Mouse (Mus musculus) lung, postnatal 0 days (tissue): ENCODE data around the gene Ppip5k1. TPM values are rescaled to one million over a fixed set of nuclear protein-coding genes. Genes with fewer than 3 reads are reported as not detected.

Experiments
- ATAC-seq: fragments of 200-750 bp; cut with Nextera tagmentation; 2 replicates; pipeline ENCODE4 v1.8.0; 2017; ENCODE audit warnings: moderate library complexity
- DNase-seq: peaks from one replicate; pipeline ENCODE4 v3.0.0-alpha.2; 2016; ENCODE audit warnings: low spot score
- H3K27ac ChIP-seq: fragments of 300-500 bp; sonication (generic); 2 replicates; pipeline ENCODE4 v1.5.1; 2014; ENCODE audit warnings: antibody characterized with exemption, mild to moderate bottlenecking, low read length, mixed read lengths
- H3K27me3 ChIP-seq: fragments of 300-500 bp; sonication (generic); replicated peaks from 2 replicates; pipeline ENCODE4 v1.6.1; 2014; ENCODE audit warnings: low read length, mixed read lengths; ENCODE audit not compliant: insufficient read depth
- H3K36me3 ChIP-seq: fragments of 300-500 bp; sonication (generic); 2 replicates; pipeline ENCODE4 v1.6.1; 2014; ENCODE audit warnings: low read length, mixed read lengths; ENCODE audit not compliant: insufficient read depth
- H3K4me1 ChIP-seq: fragments of 300-500 bp; sonication (generic); 2 replicates; pipeline ENCODE4 v1.6.1; 2014; ENCODE audit warnings: antibody characterized with exemption, low read depth, low read length, mixed read lengths; ENCODE audit not compliant: insufficient read depth
- H3K4me2 ChIP-seq: fragments of 300-500 bp; sonication (generic); replicated peaks from 2 replicates; pipeline ENCODE4 v1.6.1; 2014; ENCODE audit warnings: low read depth, mild to moderate bottlenecking, low read length, moderate library complexity, mixed read lengths
- H3K4me3 ChIP-seq: fragments of 300-500 bp; sonication (generic); 2 replicates; pipeline ENCODE4 v1.5.1; 2014; ENCODE audit warnings: low read depth, low read length
- H3K9ac ChIP-seq: fragments of 300-500 bp; sonication (generic); replicated peaks from 2 replicates; pipeline ENCODE4 v1.6.1; 2014; ENCODE audit warnings: low read depth, mild to moderate bottlenecking
- H3K9me3 ChIP-seq: fragments of 300-500 bp; sonication (generic); 2 replicates; pipeline ENCODE4 v1.6.1; 2016; ENCODE audit warnings: low read length, mixed read lengths
- CTCF ChIP-seq: IDR thresholded peaks from 2 replicates; pipeline ENCODE4 v1.5.1; 2016; ENCODE audit warnings: antibody characterized with exemption, mild to moderate bottlenecking
- EP300 ChIP-seq: IDR thresholded peaks from 2 replicates; pipeline ENCODE4 v1.6.1; 2016; ENCODE audit warnings: antibody characterized with exemption, mild to moderate bottlenecking, control low read depth
- WGBS: fragments of 180-500 bp; shearing (Covaris S2); extraction: QIAGEN DNeasy Blood & Tissue Kit; methylation state at CpG from one replicate; pipeline ENCODE4 v1.1.7; 2014; 5-methylcytosine and 5-hydroxymethylcytosine counted together
- polyA plus RNA-seq: library from polyadenylated mRNA; unstranded; fragments of >200 nt; fragmentation: Nextera tagmentation; extraction: Ambion mirVana; gene quantifications from 2 replicates; pipeline ENCODE4 v1.2.1, GENCODE M21; 2015

Ppip5k1 gene
- polyA plus RNA-seq, 1 experiment from 2014 or later: 9.7 TPM

- ATAC-seq: peak; percentile 68
- Histone ChIP-seq H3K27me3 (no peaks in the 10 kb centered on the region), H3K9ac (peak overlapping the region; percentile 46), H3K4me3 (peak overlapping the region; percentile 84), H3K4me2 (peak overlapping the region; percentile 50), H3K36me3 (no peaks in the 10 kb centered on the region), H3K27ac (peak overlapping the region; percentile 52; the same call in 1 of the 2 replicates), H3K4me1 (no peaks in the 10 kb centered on the region), H3K9me3 (no peaks in the 10 kb centered on the region)
- 3% methylated on average over 35 of the region's 35 CpGs for WGBS
- peak; percentile 52 for DNase-seq
- TF ChIP-seq CTCF: no peak
- no peak for TF ChIP-seq EP300
Measured at GRCm38 (mm10) chr2:121270521-121271235, 84.5 kb downstream of the Ppip5k1 start.

GRCm38 (mm10) chr2:121268446-121268845, 86.8 kb downstream of the Ppip5k1 start:
- no peak overlapping the region for H3K9ac ChIP-seq
- H3K4me3 ChIP-seq: no peak overlapping the region
- DNase-seq (no peak), ATAC-seq (no peak)
- TF ChIP-seq EP300 (no peak), CTCF (no peak)
- no peak overlapping the region for H3K4me2 ChIP-seq
- no peaks in the 10 kb centered on the region for H3K27me3 ChIP-seq
- no peaks in the 10 kb centered on the region for H3K36me3 ChIP-seq
- no peaks in the 10 kb centered on the region for H3K9me3 ChIP-seq
- no peaks in the 10 kb centered on the region for H3K4me1 ChIP-seq
- H3K27ac ChIP-seq: no peak overlapping the region
- WGBS: 72% methylated on average over 8 of the region's 8 CpGs

Other genes with a start within 250 kb of the Ppip5k1 start
- not detected in 2 replicates for gene Tgm7, start 245.6 kb downstream of the Ppip5k1 start, polyA plus RNA-seq
- 12.7 and 13.5 TPM in 2 replicates for gene Adal, start 215.0 kb downstream of the Ppip5k1 start, polyA plus RNA-seq
- gene Lcmt2, start 214.7 kb downstream of the Ppip5k1 start, polyA plus RNA-seq: 19.3 and 21.8 TPM in 2 replicates
- gene Tubgcp4, start 184.7 kb downstream of the Ppip5k1 start, polyA plus RNA-seq: 18.6 and 22.0 TPM in 2 replicates
- 7.8 and 8.6 TPM in 2 replicates for gene Zscan29, start 184.3 kb downstream of the Ppip5k1 start, polyA plus RNA-seq
- 9.8 and 16.6 TPM in 2 replicates for gene Trp53bp1, start 84.0 kb downstream of the Ppip5k1 start, polyA plus RNA-seq
- gene Map1a, start 65.8 kb downstream of the Ppip5k1 start, polyA plus RNA-seq: 1.3 and 1.9 TPM in 2 replicates
- gene Ckmt1, start 2.3 kb upstream of the Ppip5k1 start, polyA plus RNA-seq: 35.1 and 37.3 TPM in 2 replicates
- not detected in 2 replicates for gene Strc, start 31.8 kb upstream of the Ppip5k1 start, polyA plus RNA-seq
- 371 and 415 TPM in 2 replicates for gene Pdia3, start 58.4 kb upstream of the Ppip5k1 start, polyA plus RNA-seq
- gene Catsper2, start 58.4 kb upstream of the Ppip5k1 start, polyA plus RNA-seq: 1.7 and 1.8 TPM in 2 replicates
- 2.1 and 2.9 TPM in 2 replicates for gene Ell3, start 88.9 kb upstream of the Ppip5k1 start, polyA plus RNA-seq
- gene Serf2, start 93.8 kb upstream of the Ppip5k1 start, polyA plus RNA-seq: 456 and 470 TPM in 2 replicates
- gene Hypk, start 97.9 kb upstream of the Ppip5k1 start, polyA plus RNA-seq: 61.7 and 70.9 TPM in 2 replicates
- 0.15 and 0.35 TPM in 2 replicates for gene Serinc4, start 101.4 kb upstream of the Ppip5k1 start, polyA plus RNA-seq
- gene Mfap1b, start 118.7 kb upstream of the Ppip5k1 start, polyA plus RNA-seq: 37.7 and 37.8 TPM in 2 replicates
- 16.3 and 20.7 TPM in 2 replicates for gene Mfap1a, start 151.3 kb upstream of the Ppip5k1 start, polyA plus RNA-seq
- gene Wdr76, start 151.3 kb upstream of the Ppip5k1 start, polyA plus RNA-seq: 2.6 and 2.9 TPM in 2 replicates